Mouse (Mus musculus): ENCODE measurements at regions not wholly inside any gene's neighbourhood (a gene's known extent, or its start where the extent isn't known, plus 50 kb on each side); places are given as distances from the start of the nearest gene placed in this dataset.

DNA sequence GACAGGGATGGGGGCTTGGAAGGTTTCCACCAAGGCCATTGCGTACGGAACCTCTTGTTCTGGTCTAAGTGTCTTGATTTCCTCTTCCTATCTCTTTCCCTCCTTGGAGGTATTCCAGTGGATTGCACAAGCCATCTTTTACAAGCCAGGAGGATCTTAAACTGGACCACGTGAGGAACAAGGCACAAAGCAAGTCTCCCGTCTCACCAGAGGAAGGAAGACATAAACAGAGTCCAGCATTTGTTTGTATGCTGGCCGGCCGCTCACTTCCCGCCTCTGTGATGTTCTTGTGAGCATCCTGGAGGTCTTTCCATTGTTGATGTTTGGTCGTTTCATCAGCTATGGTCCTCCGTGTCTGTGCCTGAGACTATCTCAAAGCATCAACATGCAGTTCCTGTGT lies 148.8 kb downstream of the Etnk1 start:
- DNase-seq (ENCODE audit: low spot score) = no peak
- Histone ChIP-seq H3K9ac (replicated peaks; ENCODE audit: low read depth, low read length) (no peak overlapping the region), H3K4me1 (ENCODE audit: control insufficient read depth, insufficient read depth) (no peaks in the 10 kb centered on the region), H3K4me2 (ENCODE audit: low read depth, low read length) (no peak overlapping the region), H3K36me3 (replicated peaks; ENCODE audit: control insufficient read depth, insufficient read depth, low read length) (no peaks in the 10 kb centered on the region), H3K27ac (ENCODE audit: low read depth) (no peak overlapping the region), H3K9me3 (replicated peaks; ENCODE audit: control insufficient read depth, low read length) (no peaks in the 10 kb centered on the region), H3K4me3 (ENCODE audit: low read depth, low read length) (no peak overlapping the region), H3K27me3 (ENCODE audit: control insufficient read depth, insufficient read depth, low read length) (no peaks in the 10 kb centered on the region)
- no peak for ATAC-seq (ENCODE audit: insufficient read depth, low read depth)
- WGBS = 55% methylated on average over 9 of the region's 9 CpGs
- TF ChIP-seq EP300 (IDR thresholded peaks at IDR 0.05; ENCODE audit: low read depth) (no peak), CTCF (IDR thresholded peaks at IDR 0.05; ENCODE audit: low read depth) (no peak)

DNA sequence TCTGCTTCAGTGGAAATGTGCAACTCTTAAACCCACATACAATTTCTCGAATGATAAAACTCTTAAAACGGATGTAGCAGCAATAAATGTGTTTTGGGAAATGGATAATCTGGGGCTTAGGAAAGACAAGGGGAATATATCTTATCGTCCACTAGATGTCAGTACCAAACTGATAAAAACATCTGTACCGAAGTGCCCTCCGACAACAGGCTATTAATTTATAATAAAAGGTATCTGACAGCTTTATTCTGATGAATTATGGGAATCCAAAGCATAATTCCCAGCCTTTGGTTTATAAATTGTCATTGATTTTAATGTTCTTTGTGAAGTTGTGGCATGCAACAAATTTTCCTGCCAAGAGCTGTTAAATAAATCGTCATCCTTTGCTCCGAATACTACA lies 153.4 kb downstream of the Etnk1 start:
- 48% methylated on average over 7 of the region's 7 CpGs for WGBS
- DNase-seq (ENCODE audit: low spot score) (peak; percentile 27), ATAC-seq (ENCODE audit: insufficient read depth, low read depth) (no peak)
- Histone ChIP-seq H3K27ac (ENCODE audit: low read depth) (no peak overlapping the region), H3K36me3 (replicated peaks; ENCODE audit: control insufficient read depth, insufficient read depth, low read length) (no peaks in the 10 kb centered on the region), H3K9me3 (replicated peaks; ENCODE audit: control insufficient read depth, low read length) (no peaks in the 10 kb centered on the region), H3K4me1 (ENCODE audit: control insufficient read depth, insufficient read depth) (no peaks in the 10 kb centered on the region), H3K4me3 (ENCODE audit: low read depth, low read length) (no peak overlapping the region), H3K4me2 (ENCODE audit: low read depth, low read length) (no peak overlapping the region), H3K27me3 (ENCODE audit: control insufficient read depth, insufficient read depth, low read length) (no peaks in the 10 kb centered on the region), H3K9ac (replicated peaks; ENCODE audit: low read depth, low read length) (no peak overlapping the region)
- TF ChIP-seq EP300 (IDR thresholded peaks at IDR 0.05; ENCODE audit: low read depth) (no peak), CTCF (IDR thresholded peaks at IDR 0.05; ENCODE audit: low read depth) (peak; percentile 31)

DNA sequence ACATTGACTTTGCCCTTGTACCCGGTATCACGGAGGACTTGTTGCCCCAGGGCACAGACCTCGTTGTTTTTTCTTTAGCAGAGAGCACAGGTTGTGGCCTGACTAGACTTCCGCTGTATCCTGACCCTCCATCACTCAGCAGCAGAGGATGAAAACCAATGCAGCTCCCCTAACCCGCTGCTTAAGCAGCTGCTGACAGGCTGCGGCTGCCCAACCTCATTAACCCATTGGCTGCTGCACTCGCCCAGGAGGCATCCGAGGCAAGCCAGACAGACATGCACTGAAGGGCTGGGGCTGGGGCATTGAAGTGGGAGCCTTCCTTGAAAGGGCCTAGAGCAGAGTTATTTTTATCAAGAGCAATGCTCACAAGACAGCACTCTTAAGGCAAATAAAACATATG lies 157.6 kb downstream of the Etnk1 start:
- Histone ChIP-seq H3K27me3 (ENCODE audit: control insufficient read depth, insufficient read depth, low read length) (no peaks in the 10 kb centered on the region), H3K36me3 (replicated peaks; ENCODE audit: control insufficient read depth, insufficient read depth, low read length) (no peaks in the 10 kb centered on the region), H3K4me1 (ENCODE audit: control insufficient read depth, insufficient read depth) (no peaks in the 10 kb centered on the region), H3K9me3 (replicated peaks; ENCODE audit: control insufficient read depth, low read length) (no peaks in the 10 kb centered on the region), H3K4me3 (ENCODE audit: low read depth, low read length) (no peak overlapping the region), H3K4me2 (ENCODE audit: low read depth, low read length) (no peak overlapping the region), H3K9ac (replicated peaks; ENCODE audit: low read depth, low read length) (no peak overlapping the region), H3K27ac (ENCODE audit: low read depth) (no peak overlapping the region)
- no peak for ATAC-seq (ENCODE audit: insufficient read depth, low read depth)
- no peak for DNase-seq (ENCODE audit: low spot score)
- WGBS = 16% methylated on average over 8 of the region's 8 CpGs
- TF ChIP-seq EP300 (IDR thresholded peaks at IDR 0.05; ENCODE audit: low read depth) = no peak
- TF ChIP-seq CTCF (IDR thresholded peaks at IDR 0.05; ENCODE audit: low read depth) = no peak

DNA sequence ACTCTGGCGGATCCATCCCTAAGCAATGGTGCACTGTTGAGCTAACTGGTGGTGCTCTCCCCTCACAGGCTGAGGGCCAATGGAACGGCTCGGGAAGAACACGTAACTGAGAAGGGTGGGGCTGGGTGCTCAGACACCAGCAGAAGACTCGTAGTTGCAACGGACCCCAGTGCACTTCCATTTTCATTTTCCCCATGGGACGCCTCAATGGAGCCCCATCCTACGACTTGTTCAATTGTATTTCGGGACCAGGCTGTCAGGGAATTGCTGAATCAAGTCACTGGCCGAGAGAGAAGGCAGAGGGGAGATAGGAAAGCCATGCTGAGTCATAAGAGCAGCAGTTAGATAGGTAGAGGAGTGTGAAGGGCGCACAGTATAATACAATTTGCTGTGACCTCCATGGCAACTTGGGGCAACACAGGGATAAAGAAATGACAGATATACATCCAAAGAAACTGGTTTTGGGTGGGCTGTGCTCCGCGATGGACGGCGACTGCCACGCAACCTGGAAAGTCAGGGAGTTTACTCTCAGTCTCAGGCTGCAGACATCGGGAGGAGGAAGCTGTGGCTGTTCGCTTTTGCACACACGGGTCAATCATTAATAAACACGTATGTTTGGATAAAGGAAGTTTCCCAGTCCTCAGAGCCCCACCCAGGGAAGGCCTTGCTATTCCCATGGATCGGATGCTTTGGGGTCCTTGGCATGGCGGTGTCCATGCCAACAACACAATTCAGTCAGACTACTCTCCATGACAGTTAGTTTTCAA lies 160.1 kb downstream of the Etnk1 start:
- no peaks in the 10 kb centered on the region for H3K36me3 ChIP-seq (replicated peaks; ENCODE audit: control insufficient read depth, insufficient read depth, low read length)
- no peaks in the 10 kb centered on the region for H3K4me1 ChIP-seq (ENCODE audit: control insufficient read depth, insufficient read depth)
- no peaks in the 10 kb centered on the region for H3K9me3 ChIP-seq (replicated peaks; ENCODE audit: control insufficient read depth, low read length)
- no peaks in the 10 kb centered on the region for H3K27me3 ChIP-seq (ENCODE audit: control insufficient read depth, insufficient read depth, low read length)
- H3K27ac ChIP-seq (ENCODE audit: low read depth) = no peak overlapping the region
- no peak overlapping the region for H3K9ac ChIP-seq (replicated peaks; ENCODE audit: low read depth, low read length)
- peak overlapping the region; percentile 45 for H3K4me2 ChIP-seq (ENCODE audit: low read depth, low read length)
- ATAC-seq (ENCODE audit: insufficient read depth, low read depth) (no peak), DNase-seq (ENCODE audit: low spot score) (no peak)
- peak overlapping the region; percentile 17 for H3K4me3 ChIP-seq (ENCODE audit: low read depth, low read length)
- 72% methylated on average over 22 of the region's 22 CpGs for WGBS
- TF ChIP-seq CTCF (IDR thresholded peaks at IDR 0.05; ENCODE audit: low read depth) (no peak), EP300 (IDR thresholded peaks at IDR 0.05; ENCODE audit: low read depth) (no peak)

DNA sequence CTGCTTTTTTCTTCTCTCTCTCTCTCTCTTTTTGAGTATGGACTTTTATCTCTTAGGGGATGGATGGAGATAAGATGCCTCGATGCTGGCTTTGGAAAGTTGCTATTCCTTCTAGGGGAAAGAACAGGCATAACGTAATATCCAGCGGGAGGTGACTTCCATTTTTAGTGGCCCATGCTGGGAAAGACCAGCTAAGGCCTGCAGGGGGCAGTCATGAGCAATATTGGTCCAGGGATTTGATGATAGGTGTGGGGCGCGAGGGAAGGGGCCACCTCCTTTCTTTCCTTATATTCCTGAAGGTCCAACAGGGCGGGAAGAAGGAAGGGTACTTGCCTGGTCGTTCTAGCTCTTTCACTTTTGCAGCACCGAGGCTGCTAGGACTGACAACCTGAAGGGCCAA lies 160.8 kb downstream of the Etnk1 start:
- TF ChIP-seq CTCF (IDR thresholded peaks at IDR 0.05; ENCODE audit: low read depth) (no peak), EP300 (IDR thresholded peaks at IDR 0.05; ENCODE audit: low read depth) (no peak)
- Histone ChIP-seq H3K36me3 (replicated peaks; ENCODE audit: control insufficient read depth, insufficient read depth, low read length) (no peaks in the 10 kb centered on the region), H3K4me2 (ENCODE audit: low read depth, low read length) (no peak overlapping the region), H3K9me3 (replicated peaks; ENCODE audit: control insufficient read depth, low read length) (no peaks in the 10 kb centered on the region), H3K4me3 (ENCODE audit: low read depth, low read length) (no peak overlapping the region), H3K4me1 (ENCODE audit: control insufficient read depth, insufficient read depth) (no peaks in the 10 kb centered on the region), H3K27me3 (ENCODE audit: control insufficient read depth, insufficient read depth, low read length) (no peaks in the 10 kb centered on the region), H3K27ac (ENCODE audit: low read depth) (no peak overlapping the region), H3K9ac (replicated peaks; ENCODE audit: low read depth, low read length) (no peak overlapping the region)
- no peak for DNase-seq (ENCODE audit: low spot score)
- 82% methylated on average over 8 of the region's 8 CpGs for WGBS
- ATAC-seq (ENCODE audit: insufficient read depth, low read depth) = no peak

DNA sequence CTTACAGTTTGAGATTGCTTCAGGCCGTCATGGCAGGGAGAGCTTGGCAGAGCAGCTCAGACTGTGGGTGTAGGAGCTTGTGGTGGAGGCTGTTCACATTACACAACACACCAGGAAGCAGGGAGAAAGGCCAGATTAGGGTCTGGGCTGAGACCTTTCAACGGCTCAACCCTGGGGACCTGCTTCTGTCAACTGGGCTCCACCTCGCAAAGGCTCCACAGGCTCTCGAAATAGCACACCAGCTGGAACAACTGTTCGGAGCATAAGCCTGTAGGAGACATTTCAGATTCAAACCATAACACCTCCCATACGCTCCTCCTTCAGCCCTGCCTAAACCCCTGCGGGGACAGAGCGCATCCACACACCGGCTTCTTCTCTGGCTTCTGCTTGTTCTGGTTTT lies 161.2 kb downstream of the Etnk1 start:
- Histone ChIP-seq H3K27ac (ENCODE audit: low read depth) (no peak overlapping the region), H3K9ac (replicated peaks; ENCODE audit: low read depth, low read length) (no peak overlapping the region), H3K27me3 (ENCODE audit: control insufficient read depth, insufficient read depth, low read length) (no peaks in the 10 kb centered on the region), H3K4me2 (ENCODE audit: low read depth, low read length) (no peak overlapping the region), H3K9me3 (replicated peaks; ENCODE audit: control insufficient read depth, low read length) (no peaks in the 10 kb centered on the region), H3K36me3 (replicated peaks; ENCODE audit: control insufficient read depth, insufficient read depth, low read length) (no peaks in the 10 kb centered on the region), H3K4me1 (ENCODE audit: control insufficient read depth, insufficient read depth) (no peaks in the 10 kb centered on the region), H3K4me3 (ENCODE audit: low read depth, low read length) (no peak overlapping the region)
- WGBS = 47% methylated on average over 9 of the region's 9 CpGs
- ATAC-seq (ENCODE audit: insufficient read depth, low read depth) (no peak), DNase-seq (ENCODE audit: low spot score) (no peak)
- TF ChIP-seq EP300 (IDR thresholded peaks at IDR 0.05; ENCODE audit: low read depth) (no peak), CTCF (IDR thresholded peaks at IDR 0.05; ENCODE audit: low read depth) (no peak)
